Mouse (Mus musculus): ENCODE results near the gene Lamc3.

GRCm38 (mm10) chr2:31934551-31934950 lies 47.5 kb downstream of the Lamc3 start:
- TF ChIP-seq CTCF (IDR thresholded peaks at IDR 0.05; ENCODE audit: low read depth, low read length) (no peak), GATA1 (IDR thresholded peaks at IDR 0.05; ENCODE audit: borderline replicate concordance, low read length) (no peak), TAL1 (conservative IDR thresholded peaks at IDR 0.05; ENCODE audit: low read depth, low read length) (no peak)
